Mouse (Mus musculus): ENCODE measurements around the gene Rnf24. TPM values are rescaled to one million over a fixed set of nuclear protein-coding genes. Genes with fewer than 3 reads are reported as not detected.
"Not testable (repeated sequence)": the region's sequence is repeated elsewhere in the genome, so short reads cannot be mapped to it uniquely, and the experiment has no call there.

Rnf24 gene
- polyA plus RNA-seq, 1 experiment = 3.0 TPM

- no peaks in the 10 kb centered on the region for H3K79me2 ChIP-seq (ENCODE audit: control insufficient read depth, insufficient read depth)
- H3K36me3 ChIP-seq (ENCODE audit: control insufficient read depth, insufficient read depth) = no peaks in the 10 kb centered on the region
- no peak overlapping the region for H3ac ChIP-seq (ENCODE audit: control insufficient read depth, insufficient read length)
- H3K4me2 ChIP-seq (ENCODE audit: low read depth) = no peak overlapping the region
- TF ChIP-seq E2F4 (IDR thresholded peaks at IDR 0.05; ENCODE audit: insufficient read depth) = no peak
- no peak overlapping the region for H3K4me3 ChIP-seq
- H3K27me3 ChIP-seq (ENCODE audit: control insufficient read depth, insufficient read depth, insufficient read length) = no peaks in the 10 kb centered on the region
These were observed 44.9 kb downstream of the Rnf24 start for GRCm38 (mm10) chr2:131307822-131308221.

DNA sequence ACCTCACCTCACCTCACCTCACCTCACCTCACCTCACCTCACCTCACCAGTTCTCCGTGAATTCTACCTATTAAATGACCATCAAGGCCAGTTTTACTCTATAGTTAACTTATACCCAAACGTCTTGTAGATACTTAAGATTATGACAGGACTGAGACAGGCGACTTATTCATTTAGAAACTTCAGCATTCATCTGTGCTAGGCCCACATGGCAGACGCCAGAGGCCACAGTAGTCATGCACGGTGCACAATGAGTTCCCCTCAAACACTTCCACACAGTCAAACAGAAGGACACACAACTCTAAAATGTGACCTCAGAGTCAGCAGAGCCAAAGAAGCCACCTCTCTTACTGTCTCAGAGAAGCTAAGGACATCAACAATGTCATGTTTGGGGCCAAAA, 45.3 kb downstream of the Rnf24 start:
- H3K4me3 ChIP-seq = no peak overlapping the region
- TF ChIP-seq MAX (IDR thresholded peaks at IDR 0.05; ENCODE audit: low read depth) (no peak), POLR2A (IDR thresholded peaks at IDR 0.05; ENCODE audit: insufficient read length, low read depth) (no peak), POLR2AphosphoS2 (IDR thresholded peaks at IDR 0.05; ENCODE audit: insufficient read length, low read depth) (no peak), SRF (IDR thresholded peaks at IDR 0.05; ENCODE audit: control insufficient read depth, insufficient read length, low read depth) (no peak), TCF12 (IDR thresholded peaks at IDR 0.05; ENCODE audit: insufficient read depth, poor library complexity, severe bottlenecking) (no peak), MYOG (IDR thresholded peaks at IDR 0.05; ENCODE audit: control insufficient read depth in 1 of 3, insufficient read depth in 1 of 3, insufficient read length in 2 of 3, low read depth in 2 of 3) (no peak), MYOD1 (IDR thresholded peaks at IDR 0.05; ENCODE audit: control insufficient read depth in 1 of 3, insufficient read length in 2 of 3, low read depth in 2 of 3) (no peak), TCF3 (IDR thresholded peaks at IDR 0.05; ENCODE audit: insufficient read length, low read depth) (no peak), USF1 (IDR thresholded peaks at IDR 0.05; ENCODE audit: low read depth) (no peak)
- no peak overlapping the region for H3K4me2 ChIP-seq (ENCODE audit: low read depth)
- H3K27me3 ChIP-seq (ENCODE audit: control insufficient read depth, insufficient read depth, insufficient read length) = no peaks in the 10 kb centered on the region
- H3K79me2 ChIP-seq (ENCODE audit: control insufficient read depth, insufficient read depth) = no peaks in the 10 kb centered on the region
- no peaks in the 10 kb centered on the region for H3K36me3 ChIP-seq (ENCODE audit: control insufficient read depth, insufficient read depth)
- H3ac ChIP-seq (ENCODE audit: control insufficient read depth, insufficient read length) = no peak overlapping the region

GRCm38 (mm10) chr2:131305226-131305625, 47.5 kb downstream of the Rnf24 start:
- not testable (repeated sequence) for H3K4me2 ChIP-seq (ENCODE audit: low read depth); H3K79me2 ChIP-seq (ENCODE audit: control insufficient read depth, insufficient read depth); H3K27me3 ChIP-seq (ENCODE audit: control insufficient read depth, insufficient read depth, insufficient read length); H3K4me3 ChIP-seq; H3K36me3 ChIP-seq (ENCODE audit: control insufficient read depth, insufficient read depth); H3ac ChIP-seq (ENCODE audit: control insufficient read depth, insufficient read length)

- Histone ChIP-seq H3K4me3 (no peak overlapping the region), H3K79me2 (ENCODE audit: control insufficient read depth, insufficient read depth) (no peaks in the 10 kb centered on the region), H3K27me3 (ENCODE audit: control insufficient read depth, insufficient read depth, insufficient read length) (no peaks in the 10 kb centered on the region), H3ac (ENCODE audit: control insufficient read depth, insufficient read length) (no peak overlapping the region), H3K36me3 (ENCODE audit: control insufficient read depth, insufficient read depth) (peaks cover 13% of the 10 kb centered on the region), H3K4me2 (ENCODE audit: low read depth) (no peak overlapping the region)
- TF ChIP-seq TCF12 (IDR thresholded peaks at IDR 0.05; ENCODE audit: insufficient read depth, poor library complexity, severe bottlenecking) (no peak), USF1 (IDR thresholded peaks at IDR 0.05; ENCODE audit: low read depth) (no peak), TCF3 (IDR thresholded peaks at IDR 0.05; ENCODE audit: insufficient read length, low read depth) (no peak), MYOG (IDR thresholded peaks at IDR 0.05; ENCODE audit: control insufficient read depth in 1 of 3, insufficient read depth in 1 of 3, insufficient read length in 2 of 3, low read depth in 2 of 3) (no peak), POLR2AphosphoS2 (IDR thresholded peaks at IDR 0.05; ENCODE audit: insufficient read length, low read depth) (no peak), SRF (IDR thresholded peaks at IDR 0.05; ENCODE audit: control insufficient read depth, insufficient read length, low read depth) (no peak), POLR2A (IDR thresholded peaks at IDR 0.05; ENCODE audit: insufficient read length, low read depth) (no peak), MYOD1 (IDR thresholded peaks at IDR 0.05; ENCODE audit: control insufficient read depth in 1 of 3, insufficient read length in 2 of 3, low read depth in 2 of 3) (no peak), CEBPB (IDR thresholded peaks at IDR 0.05; ENCODE audit: insufficient read depth, poor library complexity, severe bottlenecking) (no peak), E2F4 (IDR thresholded peaks at IDR 0.05; ENCODE audit: insufficient read depth) (no peak), MAX (IDR thresholded peaks at IDR 0.05; ENCODE audit: low read depth) (no peak), REST (IDR thresholded peaks at IDR 0.05; ENCODE audit: insufficient read depth, insufficient read length) (no peak)
These were observed 48.2 kb downstream of the Rnf24 start for GRCm38 (mm10) chr2:131304497-131304896.

DNA sequence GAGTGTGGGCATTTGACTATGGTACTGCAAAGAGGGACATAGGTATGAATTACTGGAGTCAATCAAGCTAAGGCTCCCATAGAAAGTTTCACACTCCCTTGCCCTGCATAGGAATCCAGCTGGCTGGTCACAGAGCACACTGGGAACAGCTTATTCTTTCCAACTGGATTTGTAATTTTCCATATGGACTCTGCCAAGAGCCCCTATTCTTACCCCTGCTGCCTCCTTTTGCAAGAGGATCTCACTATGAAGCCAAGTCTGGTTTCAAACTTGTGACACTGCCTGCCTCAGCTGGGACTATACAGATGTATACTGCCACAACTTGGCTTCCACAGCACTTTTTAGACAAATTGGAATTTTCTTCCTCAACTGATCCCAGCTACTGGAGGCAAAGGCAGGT, 51.1 kb downstream of the Rnf24 start:
- Histone ChIP-seq H3K4me3 (no peak overlapping the region), H3K27me3 (ENCODE audit: control insufficient read depth, insufficient read depth, insufficient read length) (no peaks in the 10 kb centered on the region), H3ac (ENCODE audit: control insufficient read depth, insufficient read length) (no peak overlapping the region), H3K4me2 (ENCODE audit: low read depth) (no peak overlapping the region), H3K36me3 (ENCODE audit: control insufficient read depth, insufficient read depth) (peaks cover 34% of the 10 kb centered on the region), H3K79me2 (ENCODE audit: control insufficient read depth, insufficient read depth) (no peaks in the 10 kb centered on the region)
- TF ChIP-seq CEBPB (IDR thresholded peaks at IDR 0.05; ENCODE audit: insufficient read depth, poor library complexity, severe bottlenecking) = no peak
- no peak for TF ChIP-seq MAX (IDR thresholded peaks at IDR 0.05; ENCODE audit: low read depth)
- TF ChIP-seq USF1 (IDR thresholded peaks at IDR 0.05; ENCODE audit: low read depth) = no peak
- no peak for TF ChIP-seq MYOD1 (IDR thresholded peaks at IDR 0.05; ENCODE audit: control insufficient read depth in 1 of 3, insufficient read length in 2 of 3, low read depth in 2 of 3)
- TF ChIP-seq E2F4 (IDR thresholded peaks at IDR 0.05; ENCODE audit: insufficient read depth) = no peak
- TF ChIP-seq MYOG (IDR thresholded peaks at IDR 0.05; ENCODE audit: control insufficient read depth in 1 of 3, insufficient read depth in 1 of 3, insufficient read length in 2 of 3, low read depth in 2 of 3) = no peak
- TF ChIP-seq TCF3 (IDR thresholded peaks at IDR 0.05; ENCODE audit: insufficient read length, low read depth) = no peak
- no peak for TF ChIP-seq TCF12 (IDR thresholded peaks at IDR 0.05; ENCODE audit: insufficient read depth, poor library complexity, severe bottlenecking)
- TF ChIP-seq POLR2AphosphoS2 (IDR thresholded peaks at IDR 0.05; ENCODE audit: insufficient read length, low read depth) = no peak
- TF ChIP-seq REST (IDR thresholded peaks at IDR 0.05; ENCODE audit: insufficient read depth, insufficient read length) = no peak
- TF ChIP-seq SRF (IDR thresholded peaks at IDR 0.05; ENCODE audit: control insufficient read depth, insufficient read length, low read depth) = no peak
- TF ChIP-seq POLR2A (IDR thresholded peaks at IDR 0.05; ENCODE audit: insufficient read length, low read depth) = no peak

All from myocyte (in vitro differentiated cells).